Mouse (Mus musculus): ENCODE data around the gene She. TPM values are rescaled to one million over a fixed set of nuclear protein-coding genes. Genes with fewer than 3 reads are reported as not detected.
"Not testable (repeated sequence)": the region's sequence is repeated elsewhere in the genome, so short reads cannot be mapped to it uniquely, and the experiment has no call there.

The She gene
- not detected for total RNA-seq (2018; cell fraction: chromatin; rRNA removed)
- under 1 TPM in 8 of 26 experiments, not detected in 18; 0.03 to 0.05 (median 0.05) TPM for total RNA-seq (2018; cell fraction: cytosol; rRNA removed)
- total RNA-seq (2018; cell fraction: nucleus; rRNA removed): not detected
- not detected in 3 replicates for polyA plus RNA-seq (2018)

DNA sequence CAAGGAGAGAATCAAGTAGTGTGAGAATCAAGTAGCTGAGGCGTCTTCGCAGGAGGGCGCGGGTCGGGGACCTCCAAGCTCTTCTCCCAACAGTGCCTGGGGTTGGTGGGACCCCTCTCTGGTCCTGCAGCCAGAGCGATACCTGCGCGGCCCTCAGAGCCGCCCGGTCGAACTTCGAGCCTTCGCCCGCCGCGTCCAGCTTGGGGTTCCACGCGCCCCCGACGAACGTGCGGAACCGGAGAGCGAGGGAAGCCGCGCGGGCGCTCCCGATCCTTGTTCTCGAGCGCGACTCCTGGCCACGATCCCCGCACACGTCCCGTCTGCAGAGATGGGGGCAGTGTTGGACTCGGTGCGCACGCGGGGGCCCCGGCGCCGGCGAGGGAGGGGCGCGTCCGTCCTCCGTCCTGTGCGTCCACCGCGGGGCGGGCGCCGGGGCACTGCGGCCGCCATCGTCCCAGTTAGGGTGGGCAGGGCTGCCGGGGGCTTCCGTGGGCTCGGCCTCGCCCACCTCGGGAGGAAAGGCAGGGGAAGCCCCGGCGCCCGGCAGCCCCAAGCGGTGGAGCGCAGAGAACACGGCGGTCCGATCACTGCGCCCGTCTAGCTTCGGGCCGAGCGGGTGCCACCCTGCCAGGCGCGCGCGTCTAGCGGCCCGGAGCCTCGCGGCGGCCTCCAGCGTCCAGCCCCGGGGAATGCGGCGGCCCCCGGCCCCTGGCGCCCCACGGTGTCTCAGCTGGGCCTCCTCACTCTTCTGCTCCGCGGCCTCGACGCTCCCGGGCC is at the start of gene She:
TSS of gene She (plus strand) at position 556 of the 777 bp plus-strand sequence.
- Histone ChIP-seq H3K36me3 (ENCODE audit: inconsistent target) (no peaks in the 10 kb centered on the region), H3K27ac (no peak within 1 kb of the TSS), H3K4me3 (ENCODE audit: inconsistent target) (no peak within 1 kb of the TSS), H3K79me2 (ENCODE audit: inconsistent target) (no peaks in the 10 kb centered on the region)
- 8% methylated on average over 90 of the region's 96 CpGs for WGBS (ENCODE audit: missing documents)

- H3K79me2 ChIP-seq (ENCODE audit: inconsistent target): peaks cover 5% of the 10 kb centered on the region; the same call in 1 of the 2 replicates
- 84% methylated on average over 5 of the region's 5 CpGs for WGBS (ENCODE audit: missing documents)
- no peak overlapping the region for H3K27ac ChIP-seq
- peaks cover 70% of the 10 kb centered on the region for H3K36me3 ChIP-seq (ENCODE audit: inconsistent target)
- no peak overlapping the region for H3K4me3 ChIP-seq (ENCODE audit: inconsistent target)
These were observed 49.5 kb upstream of the She start for GRCm38 (mm10) chr3:89781640-89782039.

- H3K27ac ChIP-seq: peak overlapping the region; percentile 48
- H3K79me2 ChIP-seq (ENCODE audit: inconsistent target): no peaks in the 10 kb centered on the region
- H3K36me3 ChIP-seq (ENCODE audit: inconsistent target): peaks cover 36% of the 10 kb centered on the region
- WGBS (ENCODE audit: missing documents): 17% methylated on average over 11 of the region's 11 CpGs
- no peak overlapping the region; the same call in 1 of the 2 replicates for H3K4me3 ChIP-seq (ENCODE audit: inconsistent target)
These were observed 46.0 kb upstream of the She start for GRCm38 (mm10) chr3:89784991-89785753.

DNA sequence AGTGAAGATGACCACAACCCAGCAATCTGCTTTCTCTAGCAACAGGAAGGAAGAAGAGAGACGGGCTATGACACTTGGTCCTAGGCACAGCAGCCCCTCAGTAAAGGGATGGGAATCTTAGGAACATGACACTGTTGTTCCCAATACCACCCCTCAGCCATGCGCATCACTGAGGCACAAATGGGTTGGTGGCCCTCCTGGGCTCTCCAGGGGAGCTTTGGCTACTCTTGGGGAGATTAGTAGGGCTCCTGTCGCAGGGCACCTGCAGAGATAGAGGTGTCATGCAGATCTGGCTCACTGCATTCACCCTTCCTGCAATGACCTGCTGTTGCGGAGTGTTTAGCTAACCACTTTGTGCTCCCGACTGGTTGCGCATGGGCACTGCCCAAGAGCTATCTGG is 44.9 kb upstream of the She start:
- 94% methylated on average over 6 of the region's 6 CpGs for WGBS (ENCODE audit: missing documents)
- no peaks in the 10 kb centered on the region for H3K79me2 ChIP-seq (ENCODE audit: inconsistent target)
- no peak overlapping the region for H3K27ac ChIP-seq
- peaks cover 25% of the 10 kb centered on the region for H3K36me3 ChIP-seq (ENCODE audit: inconsistent target)
- no peak overlapping the region for H3K4me3 ChIP-seq (ENCODE audit: inconsistent target)

DNA sequence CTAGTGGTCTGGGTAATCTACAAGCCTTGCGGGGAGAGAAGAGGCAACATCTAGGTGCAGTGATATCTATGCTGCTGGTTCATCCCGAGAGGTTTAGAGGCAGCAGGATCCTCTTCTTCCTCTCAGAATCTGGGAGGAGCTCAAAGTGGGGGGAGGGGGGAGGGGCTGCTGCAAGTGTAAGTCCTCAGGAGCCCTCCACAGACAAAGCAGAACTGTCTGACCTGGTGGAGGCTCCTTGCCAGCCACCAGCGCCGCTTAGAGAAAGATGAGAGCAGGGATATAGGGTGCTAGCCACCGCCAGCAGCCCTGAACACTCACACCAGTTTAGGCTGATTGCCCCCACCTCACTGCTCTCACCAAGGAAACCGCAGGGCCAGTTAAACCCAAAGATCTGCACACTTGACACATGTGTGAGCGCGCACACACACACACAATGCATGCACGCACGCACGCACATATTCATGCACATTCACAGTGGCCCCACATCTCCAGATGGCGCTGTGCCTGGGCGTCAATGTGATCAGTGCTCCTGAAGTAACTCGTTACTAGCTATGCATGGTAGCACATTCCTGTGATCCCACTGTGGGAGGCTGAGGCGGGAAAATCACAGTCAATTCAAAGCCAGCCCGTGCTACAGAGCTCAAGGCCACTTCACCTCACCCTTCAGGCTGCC is 42.4 kb upstream of the She start:
- H3K79me2 ChIP-seq (ENCODE audit: inconsistent target): no peaks in the 10 kb centered on the region
- no peak overlapping the region for H3K4me3 ChIP-seq (ENCODE audit: inconsistent target)
- H3K27ac ChIP-seq: no peak overlapping the region
- no peaks in the 10 kb centered on the region for H3K36me3 ChIP-seq (ENCODE audit: inconsistent target)
- 90% methylated on average over 16 of the region's 16 CpGs for WGBS (ENCODE audit: missing documents)

DNA sequence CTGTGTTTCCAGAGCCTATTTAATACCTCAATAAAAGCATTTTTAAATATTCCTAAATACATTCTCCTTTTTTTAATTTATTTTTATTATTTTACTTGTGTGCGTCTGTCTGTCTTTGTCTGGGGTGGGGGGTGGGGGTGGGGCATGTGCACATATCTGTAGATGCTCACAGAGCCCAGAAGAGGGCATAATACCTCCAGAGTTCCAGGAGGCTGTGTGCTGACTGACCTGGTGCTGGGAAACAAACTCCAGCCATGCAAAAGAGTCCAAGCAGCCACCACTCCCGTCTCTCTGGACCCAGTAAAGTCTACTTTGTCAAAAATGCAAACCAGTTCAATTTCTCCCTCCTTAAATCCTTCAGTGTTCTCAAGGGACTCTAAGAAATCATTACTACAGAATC is 36.6 kb upstream of the She start:
- H3K79me2 ChIP-seq (ENCODE audit: inconsistent target): no peaks in the 10 kb centered on the region
- WGBS (ENCODE audit: missing documents): 100% methylated on average over 2 of the region's 2 CpGs
- no peaks in the 10 kb centered on the region for H3K36me3 ChIP-seq (ENCODE audit: inconsistent target)
- H3K27ac ChIP-seq: peak overlapping the region; percentile 98; the same call in 1 of the 2 replicates
- no peak overlapping the region for H3K4me3 ChIP-seq (ENCODE audit: inconsistent target)

- Histone ChIP-seq H3K4me3 (ENCODE audit: inconsistent target) (peak overlapping the region; percentile 22), H3K27ac (peak overlapping the region; percentile 98), H3K79me2 (ENCODE audit: inconsistent target) (no peaks in the 10 kb centered on the region), H3K36me3 (ENCODE audit: inconsistent target) (no peaks in the 10 kb centered on the region)
- WGBS (ENCODE audit: missing documents): 48% methylated on average over 5 of the region's 5 CpGs
These were observed 35.4 kb upstream of the She start for GRCm38 (mm10) chr3:89795746-89796145.

DNA sequence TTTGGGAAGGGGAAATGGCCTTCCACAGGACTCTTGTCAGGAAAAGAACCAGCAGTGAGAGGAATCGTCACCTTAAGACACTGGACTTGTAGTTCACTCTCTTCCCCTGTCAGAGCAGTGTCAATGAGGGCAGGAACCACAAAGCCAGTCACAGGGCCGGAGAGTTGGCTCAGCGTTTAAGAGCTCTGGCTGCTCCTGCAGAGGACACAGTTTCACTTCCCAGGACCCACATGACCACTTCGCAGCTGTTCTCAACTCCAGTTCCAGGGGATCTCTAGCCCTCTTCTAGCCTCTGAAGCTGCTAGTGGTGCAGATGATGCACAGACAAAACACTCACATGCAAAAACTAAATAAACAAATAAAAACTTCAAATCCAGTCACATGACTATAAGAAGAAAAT is 34.8 kb upstream of the She start:
- Histone ChIP-seq H3K4me3 (ENCODE audit: inconsistent target) (peak overlapping the region; percentile 22), H3K27ac (peak overlapping the region; percentile 98), H3K36me3 (ENCODE audit: inconsistent target) (no peaks in the 10 kb centered on the region), H3K79me2 (ENCODE audit: inconsistent target) (no peaks in the 10 kb centered on the region)
- 0% methylated on average over 4 of the region's 4 CpGs for WGBS (ENCODE audit: missing documents)

DNA sequence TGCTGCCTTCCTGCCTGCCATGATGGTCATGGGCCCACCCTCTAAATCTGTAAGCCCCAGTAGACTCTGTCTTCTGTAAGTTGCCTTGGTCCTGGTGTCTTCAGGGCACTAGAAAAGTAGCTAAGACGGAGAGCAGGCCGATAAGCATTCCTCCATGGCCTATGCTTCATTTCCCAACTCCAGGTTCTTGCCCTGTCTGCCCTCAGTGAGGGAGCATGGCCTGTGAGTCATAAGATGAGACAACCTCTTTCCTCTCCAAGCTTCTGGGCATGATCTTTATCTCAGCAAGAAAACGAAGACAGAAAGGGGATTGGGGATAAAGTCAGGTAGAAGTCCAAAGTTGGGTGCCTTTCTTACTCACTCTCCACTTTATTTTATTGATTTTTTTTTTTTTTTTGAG is 32.7 kb upstream of the She start:
- WGBS (ENCODE audit: missing documents): 100% methylated on average over 2 of the region's 3 CpGs
- Histone ChIP-seq H3K79me2 (ENCODE audit: inconsistent target) (no peaks in the 10 kb centered on the region), H3K27ac (peak overlapping the region; percentile 42), H3K4me3 (ENCODE audit: inconsistent target) (no peak overlapping the region), H3K36me3 (ENCODE audit: inconsistent target) (no peaks in the 10 kb centered on the region)

- H3K79me2 ChIP-seq (ENCODE audit: inconsistent target): no peaks in the 10 kb centered on the region
- H3K27ac ChIP-seq: no peak overlapping the region
- H3K4me3 ChIP-seq (ENCODE audit: inconsistent target): no peak overlapping the region
- H3K36me3 ChIP-seq (ENCODE audit: inconsistent target): no peaks in the 10 kb centered on the region
- 89% methylated on average over 9 of the region's 13 CpGs for WGBS (ENCODE audit: missing documents)
These were observed 31.7 kb upstream of the She start for GRCm38 (mm10) chr3:89799476-89799875.

GRCm38 (mm10) chr3:89800078-89800477 is 31.1 kb upstream of the She start:
- not testable (repeated sequence) for H3K27ac ChIP-seq; H3K79me2 ChIP-seq (ENCODE audit: inconsistent target); H3K4me3 ChIP-seq (ENCODE audit: inconsistent target); H3K36me3 ChIP-seq (ENCODE audit: inconsistent target)
- WGBS (ENCODE audit: missing documents): 96% methylated on average over 3 of the region's 3 CpGs

DNA sequence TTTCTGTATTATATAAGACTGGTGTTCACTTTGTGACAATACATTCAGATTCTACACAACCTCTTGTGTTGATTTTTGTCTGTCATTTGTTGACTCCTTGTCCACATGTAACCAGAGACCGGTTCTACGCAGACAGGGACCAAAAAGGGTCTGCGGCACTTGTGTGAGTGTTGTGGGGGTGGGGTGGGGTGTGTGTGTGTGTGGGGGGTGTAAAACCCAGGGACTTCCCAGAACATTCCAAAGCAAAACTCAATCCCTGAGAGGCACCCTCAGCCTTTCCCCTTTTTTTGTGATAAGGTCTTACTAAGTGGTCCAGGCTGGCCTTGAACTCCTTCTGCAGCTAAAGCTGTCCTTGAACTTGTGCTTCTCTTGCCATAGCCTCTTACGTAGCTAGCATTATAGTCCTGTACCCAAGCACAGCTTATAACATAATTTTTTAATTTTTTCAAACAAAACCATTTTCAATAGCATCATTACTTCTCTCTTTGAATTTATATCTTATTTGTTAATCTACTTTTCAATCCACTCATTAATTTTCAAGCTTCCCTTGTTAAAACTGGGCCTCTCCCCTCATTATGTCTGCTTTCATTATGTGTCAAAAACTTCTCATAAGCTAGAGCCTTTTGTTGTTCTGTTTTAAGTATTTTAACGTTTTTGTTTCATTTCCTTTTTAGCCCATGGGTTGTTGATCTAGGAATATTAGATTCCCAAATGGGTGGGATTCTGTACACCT is 30.2 kb upstream of the She start:
- Histone ChIP-seq H3K27ac (peak overlapping the region; percentile 59), H3K4me3 (ENCODE audit: inconsistent target) (no peak overlapping the region), H3K79me2 (ENCODE audit: inconsistent target) (no peaks in the 10 kb centered on the region), H3K36me3 (ENCODE audit: inconsistent target) (no peaks in the 10 kb centered on the region)
- WGBS (ENCODE audit: missing documents): 75% methylated on average over 5 of the region's 5 CpGs

GRCm38 (mm10) chr3:89801507-89801847 is 29.7 kb upstream of the She start:
- peak overlapping the region; percentile 59 for H3K27ac ChIP-seq
- whole genome bisulfite sequencing (ENCODE audit: missing documents): 3% methylated on average over 3 of the region's 3 CpGs

DNA sequence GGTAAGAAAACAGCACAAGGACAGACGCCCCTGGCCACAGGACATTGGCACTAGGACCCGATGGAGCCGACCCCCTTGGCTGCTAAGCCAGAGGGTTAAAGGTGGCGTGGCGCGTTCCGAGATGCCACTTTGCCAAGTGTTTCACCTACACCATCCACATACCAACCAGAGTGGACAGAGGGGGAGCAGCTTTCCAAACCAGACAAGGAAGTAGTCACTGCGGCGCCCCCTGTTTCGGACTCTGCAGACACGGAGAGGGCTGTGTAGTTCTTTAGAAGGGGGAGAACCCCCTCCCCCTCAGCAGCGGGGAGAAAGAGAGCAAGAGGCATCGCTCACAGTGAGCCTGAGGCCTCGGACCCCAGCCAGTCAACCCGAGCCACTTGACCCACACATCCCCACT is 28.3 kb upstream of the She start:
- no peak overlapping the region for H3K4me3 ChIP-seq (ENCODE audit: inconsistent target)
- H3K27ac ChIP-seq: no peak overlapping the region
- H3K36me3 ChIP-seq (ENCODE audit: inconsistent target): no peaks in the 10 kb centered on the region
- WGBS (ENCODE audit: missing documents): 94% methylated on average over 13 of the region's 15 CpGs
- H3K79me2 ChIP-seq (ENCODE audit: inconsistent target): no peaks in the 10 kb centered on the region

More at GRCm38 (mm10) chr3:89801507-89801847, 29.7 kb upstream of the She start:
- Histone ChIP-seq H3K79me2 (ENCODE audit: inconsistent target) (no peaks in the 10 kb centered on the region), H3K4me3 (ENCODE audit: inconsistent target) (no peak overlapping the region), H3K36me3 (ENCODE audit: inconsistent target) (no peaks in the 10 kb centered on the region)
